Mouse (Mus musculus) lung, adult 2 months (tissue): ENCODE measurements around the gene Mterf1a.

Experiments
- CTCF ChIP-seq: fragments of 200-500 bp; IDR thresholded peaks from 2 replicates; pipeline ENCODE4 v1.5.1; 2011; ENCODE audit warnings: mild to moderate bottlenecking, low read length, control low read depth; ENCODE audit not compliant: insufficient read depth
- POLR2A ChIP-seq: fragments of 200-500 bp; IDR thresholded peaks from 2 replicates; pipeline ENCODE4 v1.6.1; 2011; ENCODE audit warnings: low read depth, mild to moderate bottlenecking, control low read depth, low read length, borderline replicate concordance; ENCODE audit errors: extremely low read depth

DNA sequence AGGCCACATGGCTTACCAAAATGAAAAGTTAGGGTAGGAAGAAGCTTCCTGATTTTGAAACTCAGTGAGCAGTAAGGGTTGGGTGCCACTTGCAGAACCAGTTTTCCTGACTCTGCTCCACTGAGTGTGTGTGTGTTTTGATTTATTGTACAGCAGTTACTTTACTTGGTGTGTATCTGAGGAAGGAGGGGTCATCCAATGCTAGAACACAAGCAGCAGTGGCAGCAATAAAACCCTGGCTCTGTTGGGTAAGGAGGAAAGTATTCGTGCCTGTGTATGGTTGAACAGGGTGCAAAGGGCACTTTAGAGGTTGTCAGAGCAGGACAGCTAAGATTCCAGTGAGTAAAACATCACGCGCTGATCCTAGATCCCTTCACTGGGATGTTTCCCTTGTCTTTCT, 45.2 kb upstream of the Mterf1a start:
- TF ChIP-seq POLR2A (no peak), CTCF (no peak)
